Mouse (Mus musculus) megakaryocyte-erythroid progenitor cell, adult 5 weeks (primary cell): ENCODE data around the gene Brk1. TPM values are rescaled to one million over a fixed set of nuclear protein-coding genes. Genes with fewer than 3 reads are reported as not detected.

ENCODE experiments used
- polyA plus RNA-seq: library from polyadenylated mRNA; stranded (reverse); fragments of >175 nt; gene quantifications from 2 replicates; pipeline ENCODE4 v1.2.3, GENCODE M21; 2012

The Brk1 gene
- 40.1 and 48.6 TPM in 2 replicates for polyA plus RNA-seq

DNA sequence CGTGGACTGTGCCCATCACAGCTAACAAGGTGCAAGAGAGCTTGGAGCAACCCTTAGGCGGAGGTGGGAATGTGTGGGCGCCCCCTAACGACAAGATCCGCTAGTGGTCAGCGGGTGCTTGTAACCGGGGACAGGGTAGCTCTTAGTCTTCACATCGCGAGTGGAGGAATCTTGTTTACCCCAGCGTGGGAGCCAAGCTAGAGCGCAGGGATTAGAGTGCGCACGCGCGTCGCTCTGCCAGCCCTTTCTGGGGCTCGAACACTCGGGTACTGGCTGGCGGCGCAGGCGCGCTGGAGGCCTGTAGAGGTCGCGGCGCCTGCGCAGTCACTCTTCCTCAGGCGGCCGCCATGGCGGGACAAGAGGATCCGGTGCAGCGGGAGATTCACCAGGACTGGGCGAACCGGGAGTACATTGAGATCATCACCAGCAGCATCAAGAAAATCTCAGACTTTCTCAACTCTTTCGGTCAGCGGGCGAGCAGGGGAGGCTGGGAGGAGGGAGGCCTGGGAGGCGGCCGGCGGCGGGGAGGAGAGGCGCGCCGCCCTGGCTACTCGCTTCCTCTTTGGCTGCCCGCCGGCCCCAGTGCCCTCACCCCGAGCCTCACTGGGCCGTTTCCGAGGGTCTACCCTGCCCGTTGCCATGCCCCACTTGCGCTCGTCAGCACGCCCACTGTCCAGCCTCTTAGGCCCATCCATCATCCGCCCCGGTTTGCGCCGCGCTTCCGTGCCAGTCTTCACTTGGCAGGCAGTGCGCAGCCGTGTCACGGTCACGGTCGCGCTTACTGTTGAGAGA lies at the start of gene Brk1:
Gene Brk1 (plus strand): TSS at position 341 of the 792 bp plus-strand sequence.

DNA sequence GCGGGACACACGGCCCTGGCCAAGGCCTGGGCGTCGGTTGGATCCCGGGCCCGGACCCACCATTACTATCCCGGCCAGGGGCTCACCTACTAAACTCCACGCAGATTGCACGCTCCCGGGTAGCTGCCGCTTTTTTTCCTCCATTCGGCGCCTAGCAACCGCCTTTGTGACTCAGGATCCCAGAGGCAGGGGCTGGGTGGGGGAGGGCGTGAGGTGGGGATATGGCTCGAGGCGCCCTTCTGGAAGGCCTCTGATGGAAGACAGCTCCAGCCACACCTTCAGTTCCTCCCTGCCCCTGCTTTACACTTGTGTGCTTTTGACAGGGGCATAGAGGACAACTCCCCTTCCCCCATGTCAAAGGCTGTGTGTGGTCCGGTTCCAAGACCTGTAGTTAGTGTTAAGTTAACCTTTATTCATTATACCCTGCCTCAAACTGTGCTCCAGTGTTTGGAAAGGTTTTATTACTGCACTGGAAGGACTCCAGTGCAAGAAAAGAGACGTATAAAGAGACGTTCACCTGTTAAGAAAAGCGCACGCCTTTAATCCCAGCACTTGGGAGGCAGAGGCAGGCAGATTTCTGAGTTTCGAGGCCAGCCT lies 3.9 kb upstream of the Brk1 start, which contains the start of gene Fancd2os:
Gene Fancd2os (minus strand): TSS at position 173 of the 597 bp plus-strand sequence.

DNA sequence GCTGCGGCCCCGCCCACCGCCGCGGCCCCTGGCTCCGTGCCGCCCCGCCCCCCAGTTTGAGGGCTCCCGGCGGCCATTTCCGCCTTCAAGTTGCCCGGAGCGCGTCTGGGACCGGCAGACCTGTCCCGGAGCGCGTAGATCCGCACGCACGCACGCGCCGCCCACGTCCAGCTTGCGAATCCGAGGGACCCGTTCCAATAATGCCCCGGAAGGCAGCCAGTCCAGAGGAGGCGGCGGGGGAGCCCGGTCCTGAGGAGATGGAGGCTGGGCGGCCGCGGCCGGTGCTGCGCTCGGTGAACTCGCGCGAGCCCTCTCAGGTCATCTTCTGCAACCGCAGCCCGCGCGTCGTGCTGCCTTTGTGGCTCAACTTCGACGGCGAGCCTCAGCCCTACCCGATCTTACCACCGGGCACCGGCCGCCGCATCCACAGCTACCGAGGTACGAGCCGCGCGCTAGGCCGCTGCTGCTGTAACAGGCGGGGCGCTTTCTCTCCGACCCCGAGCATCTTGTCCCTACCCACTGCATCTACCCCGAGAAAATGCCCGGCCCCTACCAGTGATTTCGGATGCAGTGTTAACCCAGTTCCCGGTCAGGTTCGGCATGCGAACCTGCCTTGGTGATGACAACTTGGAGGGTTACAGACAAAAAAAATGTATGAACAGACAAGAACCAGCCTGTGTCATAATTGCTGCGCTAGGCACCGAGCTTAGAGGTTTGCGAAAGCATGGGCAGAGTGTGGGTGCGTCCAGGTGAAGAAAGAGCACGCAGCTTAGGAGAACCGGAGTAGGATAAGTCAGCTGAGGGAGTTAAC lies 19.6 kb downstream of the Brk1 start, which contains the start of gene Vhl:
Gene Vhl (plus strand): TSS at position 19 of the 811 bp plus-strand sequence.

DNA sequence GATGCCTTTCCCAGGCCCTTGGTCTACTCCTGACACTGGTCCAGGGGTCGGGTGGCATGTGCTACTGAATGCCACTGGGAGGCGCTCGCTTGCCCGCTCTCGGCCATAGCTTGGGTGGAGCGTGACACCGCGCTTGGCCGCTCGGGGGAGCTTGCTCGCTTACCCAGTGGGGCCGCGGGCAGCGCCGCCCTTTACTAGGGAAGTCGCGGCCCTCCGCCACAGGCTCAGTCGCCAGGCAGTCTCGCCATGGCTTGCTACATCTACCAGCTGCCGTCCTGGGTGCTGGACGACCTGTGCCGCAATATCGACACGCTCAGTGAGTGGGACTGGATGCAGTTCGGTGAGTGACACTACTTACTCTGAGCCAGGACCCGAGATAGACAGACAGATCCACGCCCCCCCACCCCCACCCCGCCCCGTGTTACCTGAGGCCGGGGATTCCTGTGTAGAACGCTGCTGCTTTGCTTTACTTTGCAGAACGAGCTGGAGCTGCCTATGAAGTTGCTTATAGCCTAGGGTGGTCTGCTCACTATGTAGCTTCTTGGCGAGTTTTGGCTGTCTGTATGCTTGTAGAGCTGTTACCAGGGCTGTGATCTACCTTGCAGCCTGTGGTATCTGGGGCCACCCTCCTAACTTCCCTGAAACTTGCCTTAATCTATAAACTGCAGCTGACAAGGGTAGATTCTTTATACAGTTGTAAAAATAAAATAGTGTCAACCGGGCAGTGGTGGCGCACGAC lies 33.9 kb downstream of the Brk1 start, which contains the start of gene Irak2:
Gene Irak2 (plus strand): TSS at position 166 of the 739 bp plus-strand sequence.

Other genes with a start within 250 kb of the Brk1 start
- gene Tada3, start 226.9 kb upstream of the Brk1 start, polyA plus RNA-seq, result 63.9 and 87.3 TPM in 2 replicates
- gene Arpc4, start 226.7 kb upstream of the Brk1 start, polyA plus RNA-seq, result 311 and 382 TPM in 2 replicates
- gene Ttll3, start 215.5 kb upstream of the Brk1 start, polyA plus RNA-seq, result 7.2 and 7.8 TPM in 2 replicates
- gene Rpusd3, start 185.4 kb upstream of the Brk1 start, polyA plus RNA-seq, result 77.9 and 81.6 TPM in 2 replicates
- not detected in 2 replicates for gene Cidec, start 169.0 kb upstream of the Brk1 start, polyA plus RNA-seq
- 11.1 and 13.2 TPM in 2 replicates for gene Jagn1, start 162.2 kb upstream of the Brk1 start, polyA plus RNA-seq
- gene Il17re, start 146.3 kb upstream of the Brk1 start, polyA plus RNA-seq, result 0.90 and 1.6 TPM in 2 replicates
- 0.29 and 1.9 TPM in 2 replicates for gene Il17rc, start 133.3 kb upstream of the Brk1 start, polyA plus RNA-seq
- gene Creld1, start 121.5 kb upstream of the Brk1 start, polyA plus RNA-seq, result 37.0 and 42.1 TPM in 2 replicates
- gene Prrt3, start 102.8 kb upstream of the Brk1 start, polyA plus RNA-seq, result 0.02 and 0.06 TPM in 2 replicates
- gene Emc3, start 73.1 kb upstream of the Brk1 start, polyA plus RNA-seq, result 33.9 and 35.5 TPM in 2 replicates
- gene Fancd2, start 73.1 kb upstream of the Brk1 start, polyA plus RNA-seq, result 1.6 and 2.2 TPM in 2 replicates
- not detected in 2 replicates for gene Fancd2os, start 4.1 kb upstream of the Brk1 start, polyA plus RNA-seq
- gene Vhl, start 19.2 kb downstream of the Brk1 start, polyA plus RNA-seq, result 7.0 and 7.1 TPM in 2 replicates
- 44.0 and 46.5 TPM in 2 replicates for gene Irak2, start 33.7 kb downstream of the Brk1 start, polyA plus RNA-seq
- gene Tatdn2, start 92.3 kb downstream of the Brk1 start, polyA plus RNA-seq, result 59.9 and 84.5 TPM in 2 replicates
- gene Ghrl, start 115.1 kb downstream of the Brk1 start, polyA plus RNA-seq, result 1.3 TPM in 1 of 2 replicates, not detected in the other
- 29.9 TPM in 2 replicates for gene Sec13, start 136.0 kb downstream of the Brk1 start, polyA plus RNA-seq